Mouse (Mus musculus) cerebellum, adult 18-20 months (tissue): ENCODE results near the gene Olfr1115.
"Not testable (repeated sequence)": the region's sequence is repeated elsewhere in the genome, so short reads cannot be mapped to it uniquely, and the experiment has no call there.

Source experiments
- DNase-seq, 2 experiments: peaks; one replicate each; pipeline ENCODE4 v3.0.0; 2021

The Olfr1115 gene

DNA sequence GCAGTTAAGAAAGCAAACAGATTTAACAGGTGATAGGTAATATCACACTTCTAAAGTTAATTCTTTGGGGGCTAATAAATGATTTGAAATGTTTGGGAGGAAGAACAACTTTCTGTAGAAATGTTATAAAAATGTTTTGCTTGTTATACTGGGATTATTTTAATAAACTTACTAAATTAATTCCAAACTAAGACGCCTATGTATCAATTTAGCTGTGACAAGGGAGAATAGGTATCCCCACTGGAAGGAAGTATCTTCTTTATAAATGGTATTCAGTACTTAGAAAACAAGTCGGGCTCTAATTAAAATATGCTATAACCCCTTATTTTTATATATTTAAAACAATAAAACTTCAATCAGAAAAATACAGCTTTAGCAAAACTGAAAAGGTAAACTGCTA is at the start of gene Olfr1115:
Olfr1115 (plus strand) TSS at position 301 of the 400 bp plus-strand sequence.
- no peak for DNase-seq

DNA sequence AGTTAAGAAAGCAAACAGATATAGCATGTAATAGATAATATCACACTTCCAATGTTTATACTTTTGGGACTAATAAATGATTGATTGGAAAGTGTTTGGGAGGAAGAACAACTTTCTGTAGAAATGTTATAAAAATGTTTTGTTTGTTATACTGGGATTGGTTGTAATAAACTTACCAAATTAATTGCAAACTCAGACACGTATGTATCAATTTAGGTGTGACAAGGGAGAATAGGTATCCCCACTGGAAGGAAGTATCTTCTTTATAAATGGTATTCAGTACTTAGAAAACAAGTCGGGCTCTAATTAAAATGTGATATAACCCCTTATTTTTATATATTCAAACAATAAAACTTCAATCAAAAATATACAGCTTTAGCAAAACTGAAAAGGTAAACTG is 39.1 kb upstream of the Olfr1115 start, which contains the start of gene Olfr1113:
Olfr1113 (plus strand) TSS at position 301 of the 400 bp plus-strand sequence.
- no peak for DNase-seq

DNA sequence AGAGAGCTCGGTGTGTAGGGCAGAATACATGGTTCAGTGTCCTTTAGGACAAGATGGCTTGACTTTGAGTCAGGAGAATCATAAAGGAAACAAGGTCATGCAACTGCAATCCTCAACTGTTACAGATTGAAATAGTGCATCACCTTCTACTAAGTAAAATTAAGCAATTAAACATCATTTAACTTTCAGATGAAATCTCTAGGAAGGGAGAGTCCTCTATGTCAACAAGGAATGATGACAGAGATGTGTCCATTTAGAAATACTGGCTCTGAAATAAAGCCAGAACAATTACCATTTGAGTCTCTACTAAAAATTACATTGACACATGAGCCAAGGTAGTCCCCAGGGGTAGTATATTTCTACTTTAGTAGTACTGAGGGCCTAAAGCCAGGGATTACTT is 19.4 kb downstream of the Olfr1115 start, which contains the start of gene Olfr1116:
Olfr1116 (plus strand) TSS at position 301 of the 400 bp plus-strand sequence.
- DNase-seq, result no peak

DNA sequence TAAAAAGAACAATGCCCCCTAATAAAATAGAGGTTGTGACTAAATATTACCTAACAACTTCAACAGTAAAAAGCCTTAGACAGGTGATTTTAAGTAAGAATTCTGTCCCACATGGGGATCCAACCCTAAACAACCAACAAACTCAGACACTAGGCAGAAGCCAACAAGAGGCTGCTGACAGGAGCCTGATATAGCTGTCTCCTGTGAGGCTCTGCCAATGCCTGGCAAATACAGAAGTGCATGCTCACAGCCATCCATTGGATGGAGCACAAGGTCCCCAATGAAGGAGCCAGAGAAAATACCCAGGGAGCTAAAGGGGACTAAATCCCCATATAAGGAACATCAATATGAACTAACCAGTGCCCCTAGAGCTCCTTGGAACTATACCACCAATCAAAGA is 46.2 kb downstream of the Olfr1115 start:
- DNase-seq, result not testable (repeated sequence)
